Mouse (Mus musculus) Muller cell, postnatal 12 days (primary cell): ENCODE data around the gene D2hgdh.

Source experiments
- DNase-seq: peaks from one replicate; pipeline ENCODE4 v3.0.0-alpha.2; 2015; ENCODE audit errors: inconsistent ontology term

Gene D2hgdh

DNA sequence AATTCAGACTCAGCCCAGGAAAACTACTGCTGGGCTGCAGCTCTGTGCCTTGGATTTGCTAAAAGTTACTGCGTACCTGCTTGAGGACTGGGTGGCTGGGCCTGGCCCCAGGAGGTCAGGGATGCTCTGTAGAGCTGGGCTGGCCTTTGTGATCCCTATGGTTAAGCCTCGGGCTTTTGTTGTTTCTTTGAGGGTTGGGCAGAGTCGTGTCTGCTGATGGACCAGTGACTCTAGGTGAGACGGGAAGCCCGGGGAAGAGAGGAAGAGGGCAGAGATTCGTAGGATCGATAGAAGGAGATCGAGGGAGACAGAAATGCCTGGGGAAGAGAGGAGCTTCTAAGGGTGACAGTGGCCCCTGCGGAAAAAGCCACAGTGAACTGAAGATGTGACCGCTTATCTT is at the start of gene D2hgdh:
D2hgdh (plus strand) TSS at position 301 of the 400 bp plus-strand sequence.
- no peak for DNase-seq

DNA sequence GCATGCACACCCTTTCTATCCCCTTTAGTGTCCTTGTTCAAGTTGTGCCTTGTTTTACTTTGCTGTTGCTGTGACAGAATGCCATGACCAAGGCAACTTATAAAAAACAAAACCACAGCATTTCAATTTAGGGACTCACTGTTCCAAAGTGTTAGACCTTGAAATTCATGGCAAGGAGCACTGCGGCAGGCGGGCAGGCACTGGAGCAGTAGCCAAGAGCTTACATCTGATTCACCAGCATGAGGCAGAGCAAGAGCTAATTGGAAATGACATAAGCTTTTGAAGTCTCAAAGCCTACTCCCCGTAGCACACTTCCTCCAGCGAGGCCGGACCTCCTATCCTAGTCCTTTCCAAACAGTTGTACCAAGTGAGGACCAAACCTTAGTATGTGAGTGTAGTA is 48.0 kb upstream of the D2hgdh start:
- peak; percentile 84 for DNase-seq

DNA sequence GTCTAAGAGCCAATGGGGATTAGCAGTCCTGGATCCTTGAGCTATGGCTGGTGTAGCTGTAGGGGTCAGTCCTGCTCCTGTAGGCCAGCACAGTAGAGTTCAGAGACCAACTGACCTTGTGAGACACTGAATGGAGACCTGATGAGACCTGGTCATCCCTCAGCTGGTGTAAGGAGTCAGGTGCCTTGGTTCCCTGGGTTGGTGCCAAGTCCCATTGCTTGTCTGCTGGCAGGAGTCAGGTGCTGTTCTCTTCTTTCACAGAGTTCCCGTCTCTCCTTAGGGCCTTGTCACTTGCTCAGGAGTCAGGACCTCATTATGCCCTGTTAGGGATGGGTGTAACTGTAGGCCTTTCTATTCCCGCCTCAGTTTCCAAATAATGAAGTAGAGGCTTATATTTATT is 37.8 kb upstream of the D2hgdh start:
- DNase-seq: no peak

DNA sequence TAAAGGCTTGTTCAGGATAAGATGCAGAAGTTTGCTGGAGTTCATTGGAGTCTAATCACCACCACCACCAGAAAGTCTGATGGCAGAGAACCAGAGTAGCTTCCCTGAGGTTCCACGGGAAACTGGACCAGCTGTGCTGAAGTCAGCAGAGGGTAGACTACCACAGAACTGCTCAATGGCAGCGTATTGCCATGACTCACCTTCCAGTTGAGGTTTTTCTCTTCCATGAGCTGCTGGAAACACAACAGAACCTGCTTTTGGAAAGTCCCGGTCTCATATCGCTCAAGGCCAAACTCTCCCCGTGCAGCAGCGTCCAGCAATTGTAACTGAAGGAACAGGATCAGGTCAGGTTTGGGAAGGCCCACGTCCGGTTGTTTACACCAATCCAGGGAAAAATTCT is 30.2 kb upstream of the D2hgdh start:
- no peak for DNase-seq

DNA sequence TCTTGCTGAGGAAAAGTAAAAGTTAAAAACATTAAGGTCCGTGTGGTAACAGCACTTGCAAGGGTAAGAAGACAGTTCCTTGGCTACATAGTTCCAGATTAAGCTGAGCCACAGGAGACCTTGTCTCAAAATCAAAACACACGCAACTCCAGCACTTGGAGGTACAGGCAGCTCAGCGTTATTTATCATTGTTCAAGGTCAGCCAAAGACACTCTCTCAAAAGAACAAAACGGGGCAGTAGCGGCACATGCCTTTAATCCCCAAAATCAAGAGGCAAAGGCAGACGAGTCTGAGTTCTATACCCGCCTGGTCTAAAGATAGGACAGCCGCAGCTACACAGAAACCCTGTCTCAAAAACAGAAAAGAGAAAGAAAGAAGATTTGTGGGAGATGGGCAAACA is 28.8 kb upstream of the D2hgdh start:
- no peak for DNase-seq

DNA sequence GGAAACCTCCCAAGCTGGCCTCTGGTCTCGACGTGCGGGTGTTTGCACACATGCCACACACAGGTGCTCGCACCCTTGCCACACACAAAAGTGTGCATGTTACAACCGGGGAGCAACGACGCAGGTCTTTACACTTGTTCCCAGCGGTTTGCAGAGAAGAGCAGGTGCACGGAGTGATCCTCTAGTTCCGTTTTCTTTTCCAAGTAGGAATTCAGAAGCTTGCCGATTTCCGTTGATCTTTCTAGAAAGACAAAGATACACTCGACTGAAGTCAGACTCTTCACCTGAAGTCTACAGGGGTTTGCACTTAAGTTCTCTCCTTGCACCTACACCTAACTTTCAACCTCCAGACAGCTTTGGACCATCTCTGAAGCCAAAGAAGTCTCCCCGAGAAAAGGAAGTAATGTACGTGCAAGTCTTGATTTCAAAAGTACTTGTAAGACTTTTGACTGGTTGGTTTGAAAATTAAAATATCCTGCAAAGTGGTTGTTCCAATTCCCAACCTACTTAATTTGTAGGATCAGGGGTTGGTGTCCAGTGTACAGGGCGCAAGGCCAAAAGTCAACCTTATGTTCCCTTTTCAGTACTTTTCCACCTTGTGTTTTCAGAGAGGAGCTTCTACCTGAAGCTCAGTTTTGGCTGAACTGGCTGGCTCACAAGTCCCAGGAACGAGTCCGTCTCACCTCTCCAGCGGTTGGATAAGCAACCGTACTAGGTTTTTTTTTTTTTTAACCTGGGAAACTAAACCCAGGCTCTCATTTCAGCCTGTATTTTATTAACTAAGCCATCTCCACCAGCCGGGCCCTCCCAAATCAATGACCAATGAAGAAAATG is 23.8 kb upstream of the D2hgdh start:
- no peak for DNase-seq

DNA sequence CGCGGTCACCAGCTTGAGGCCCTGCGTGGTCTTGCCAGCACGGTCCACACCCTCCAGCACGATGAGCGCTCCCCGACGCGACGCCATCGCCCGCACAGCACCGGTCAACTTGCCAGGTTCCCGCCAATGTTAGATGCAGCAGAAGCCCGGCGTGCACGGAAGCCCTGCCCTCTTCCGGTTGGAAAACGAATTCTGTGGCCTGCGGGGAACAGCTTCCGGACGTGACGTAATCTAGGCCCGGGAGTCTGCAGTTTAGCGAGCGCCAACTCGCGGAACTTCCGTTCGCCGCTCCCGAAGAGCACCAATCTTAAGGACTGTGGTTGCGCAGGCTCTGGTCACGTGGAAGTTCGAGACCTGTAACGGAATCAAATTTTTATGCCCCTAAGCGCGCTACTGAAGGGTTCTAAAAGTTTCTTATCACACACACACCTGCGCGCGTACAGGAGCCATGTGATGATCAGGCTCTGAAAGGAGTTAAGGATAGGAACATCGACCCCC is 22.9 kb upstream of the D2hgdh start, which contains the start of gene Dtymk:
Dtymk (minus strand) TSS at position 194 of the 498 bp plus-strand sequence.
- DNase-seq: peak; percentile 92

DNA sequence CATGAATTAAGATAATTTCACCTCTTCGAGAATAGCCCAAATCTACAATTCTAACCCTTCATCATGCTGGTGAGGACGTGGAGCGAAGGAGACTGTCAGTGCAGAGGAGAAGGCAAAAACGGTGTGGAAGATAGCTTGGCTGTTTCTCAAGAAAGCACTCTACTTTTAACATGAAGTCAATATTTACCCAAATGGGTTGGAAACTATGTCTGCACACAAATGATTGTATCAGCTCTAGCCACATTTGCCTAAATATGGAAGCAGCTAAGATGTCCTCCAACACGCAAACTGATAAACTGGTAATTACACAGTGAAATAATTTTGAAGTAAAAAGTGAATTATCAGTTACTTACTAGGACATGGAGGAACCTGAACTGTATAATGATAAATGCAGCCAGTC is 21.9 kb upstream of the D2hgdh start:
- DNase-seq: no peak

DNA sequence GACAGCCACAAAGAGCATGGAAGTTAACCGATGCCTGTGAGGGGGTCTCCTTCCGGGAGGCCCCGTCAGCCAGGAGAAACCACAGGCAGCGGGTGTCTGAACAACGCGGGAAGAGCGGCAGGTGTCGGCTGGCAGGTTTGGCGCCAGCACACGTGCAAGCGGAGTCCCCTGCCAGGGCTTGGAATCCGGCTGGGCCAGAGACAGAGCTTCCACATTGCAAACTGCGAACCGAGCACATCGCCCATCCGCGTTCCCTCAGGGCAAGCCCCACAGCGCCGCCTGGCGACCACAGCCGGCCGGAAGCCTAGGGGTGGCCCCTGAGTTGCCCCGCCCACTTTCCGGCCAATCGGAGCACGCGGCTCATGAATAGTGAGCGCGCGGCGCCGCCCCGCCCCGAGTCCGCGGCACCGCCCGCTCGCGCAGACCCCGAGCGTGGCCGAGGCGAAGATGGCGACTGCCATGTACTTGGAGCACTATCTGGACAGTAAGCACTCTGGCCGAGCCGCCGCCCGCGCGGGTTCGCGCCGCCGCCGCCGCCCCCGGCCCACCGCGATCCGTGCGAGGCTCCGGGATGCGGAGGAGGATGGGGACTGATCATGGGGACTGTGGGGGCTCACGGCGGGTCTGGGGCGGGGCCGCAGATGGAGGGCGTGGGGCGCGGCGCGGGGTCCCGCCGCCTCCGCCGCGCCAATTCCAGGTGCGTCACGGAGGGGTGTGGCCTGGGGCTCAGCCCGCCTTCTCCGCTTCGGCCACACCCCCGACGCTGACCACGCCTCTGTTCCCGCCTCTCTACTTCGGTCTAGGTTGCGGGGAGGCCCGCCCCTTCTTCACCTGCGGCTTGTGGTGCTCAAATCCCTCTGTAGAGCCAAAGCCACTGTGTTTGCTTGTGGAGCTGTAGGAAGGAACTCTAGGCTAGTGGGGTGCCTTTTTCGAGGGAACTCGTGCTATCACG is 20.9 kb upstream of the D2hgdh start, which contains the start of gene Ing5:
Ing5 (plus strand) TSS at position 410 of the 952 bp plus-strand sequence.
- peak; percentile 99 for DNase-seq

DNA sequence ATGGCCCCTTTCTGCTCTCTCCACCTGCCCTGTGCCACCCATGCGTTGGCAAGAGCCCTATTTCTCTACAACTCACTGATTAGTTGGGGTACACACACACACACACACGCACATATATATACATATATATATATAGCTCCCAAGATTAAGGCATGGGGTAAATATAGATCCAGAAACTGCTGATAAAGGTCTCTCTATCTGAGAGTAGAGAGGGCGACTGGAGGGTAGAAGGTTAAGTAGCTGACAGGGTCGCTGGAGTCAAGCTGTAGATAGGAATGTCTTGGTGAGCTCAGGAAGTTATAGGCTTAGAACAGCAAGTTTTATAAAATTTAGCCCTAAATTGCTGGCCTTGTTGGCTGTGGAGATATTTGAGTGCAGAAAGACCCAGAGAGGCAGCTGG is 19.9 kb upstream of the D2hgdh start:
- no peak for DNase-seq

DNA sequence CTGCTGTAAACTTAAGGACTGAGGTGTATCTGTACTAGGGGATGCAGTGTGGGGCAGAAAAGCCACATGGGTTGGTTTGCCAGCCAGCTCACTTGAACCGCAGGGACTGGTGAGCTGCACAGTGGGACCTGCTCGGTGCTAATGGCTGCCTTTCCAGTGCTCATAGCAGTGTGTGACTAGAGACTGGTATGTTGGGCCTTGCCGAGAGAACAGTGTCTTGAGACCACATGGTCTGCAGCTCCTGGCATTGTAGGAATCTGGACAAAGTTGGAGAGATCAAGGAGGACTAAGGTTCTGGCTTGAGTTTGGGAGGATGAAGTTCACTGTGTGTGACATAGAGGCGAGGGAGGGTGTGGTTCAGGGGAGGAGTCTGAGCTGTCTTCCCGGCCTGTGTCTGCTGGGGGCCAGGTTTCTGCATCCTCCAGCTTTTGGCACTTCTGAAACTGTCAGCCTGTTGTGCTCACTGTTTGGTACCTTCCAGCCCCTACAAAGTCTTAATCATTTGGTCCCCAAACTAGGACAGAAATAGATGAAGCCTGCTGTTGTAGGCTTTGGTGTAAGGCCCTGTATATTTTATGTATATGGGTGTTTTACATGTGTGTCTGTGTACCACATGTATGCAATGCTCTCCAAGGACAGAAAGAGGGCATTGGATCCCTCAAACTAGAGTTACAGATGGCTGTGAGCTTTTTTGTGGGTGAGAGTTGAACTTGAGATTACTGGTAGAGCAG is 19.3 kb upstream of the D2hgdh start:
- no peak for DNase-seq

DNA sequence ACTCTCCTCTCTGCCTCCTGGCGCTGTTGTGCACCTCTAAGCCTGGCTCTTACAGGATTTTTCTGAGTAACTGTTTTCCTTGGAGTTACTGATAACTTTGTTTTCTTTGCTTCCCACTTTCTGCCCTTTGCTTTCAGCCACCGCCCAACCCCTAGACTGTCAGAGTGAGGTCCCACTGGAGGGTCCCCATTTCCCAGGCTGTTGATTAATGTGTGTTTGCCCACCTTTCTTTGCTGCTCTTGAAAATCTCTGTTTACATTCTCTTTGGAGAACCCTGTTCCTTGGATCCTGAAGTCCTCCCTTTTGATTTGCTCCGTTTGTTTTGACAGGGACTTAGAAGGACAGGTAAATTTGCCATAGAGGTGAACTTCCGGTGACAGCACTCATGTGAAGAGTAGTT is 15.8 kb upstream of the D2hgdh start:
- DNase-seq: no peak

DNA sequence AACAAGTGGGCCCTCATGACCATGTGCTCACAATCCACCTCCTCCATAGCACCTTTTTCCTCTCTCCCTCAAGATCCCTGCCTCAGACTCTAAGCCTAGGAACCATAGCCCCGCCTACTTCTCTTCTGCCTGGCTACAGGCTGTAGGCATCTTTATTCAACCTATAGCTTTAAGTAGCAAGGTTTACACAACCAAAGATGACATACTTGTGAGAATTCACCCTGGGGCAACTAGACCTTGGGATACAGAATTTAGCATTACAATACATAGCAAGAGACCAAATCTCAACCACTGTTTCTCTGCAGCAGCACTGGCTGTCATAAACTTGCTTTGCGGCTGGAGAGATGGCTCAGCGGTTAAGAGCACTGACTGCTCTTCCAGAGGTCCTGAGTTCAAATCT is 14.7 kb upstream of the D2hgdh start:
- no peak for DNase-seq

DNA sequence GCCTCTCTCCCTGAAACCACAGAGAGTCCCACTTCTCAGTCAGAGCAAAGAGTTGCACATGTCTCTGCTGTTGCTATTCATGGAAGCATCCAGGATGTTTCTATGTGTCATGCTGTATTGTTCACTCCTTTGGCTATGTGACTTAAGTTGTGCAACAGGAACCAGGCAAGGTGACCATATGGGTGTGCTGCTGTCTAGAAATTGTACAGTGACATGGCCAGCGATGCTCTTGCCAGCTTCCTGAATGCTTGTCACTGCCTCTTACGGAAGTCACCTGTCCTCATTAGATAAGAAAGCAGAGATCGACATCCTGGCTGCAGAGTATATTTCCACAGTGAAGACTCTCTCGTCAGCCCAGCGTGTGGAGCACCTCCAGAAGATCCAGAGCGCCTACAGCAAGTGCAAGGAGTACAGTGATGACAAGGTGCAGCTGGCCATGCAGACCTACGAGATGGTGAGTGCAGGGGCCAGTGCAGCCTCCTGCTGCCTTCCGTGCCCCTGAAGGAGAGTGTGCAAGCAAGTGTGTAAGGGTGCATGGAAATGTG is 13.1 kb upstream of the D2hgdh start:
- no peak for DNase-seq

DNA sequence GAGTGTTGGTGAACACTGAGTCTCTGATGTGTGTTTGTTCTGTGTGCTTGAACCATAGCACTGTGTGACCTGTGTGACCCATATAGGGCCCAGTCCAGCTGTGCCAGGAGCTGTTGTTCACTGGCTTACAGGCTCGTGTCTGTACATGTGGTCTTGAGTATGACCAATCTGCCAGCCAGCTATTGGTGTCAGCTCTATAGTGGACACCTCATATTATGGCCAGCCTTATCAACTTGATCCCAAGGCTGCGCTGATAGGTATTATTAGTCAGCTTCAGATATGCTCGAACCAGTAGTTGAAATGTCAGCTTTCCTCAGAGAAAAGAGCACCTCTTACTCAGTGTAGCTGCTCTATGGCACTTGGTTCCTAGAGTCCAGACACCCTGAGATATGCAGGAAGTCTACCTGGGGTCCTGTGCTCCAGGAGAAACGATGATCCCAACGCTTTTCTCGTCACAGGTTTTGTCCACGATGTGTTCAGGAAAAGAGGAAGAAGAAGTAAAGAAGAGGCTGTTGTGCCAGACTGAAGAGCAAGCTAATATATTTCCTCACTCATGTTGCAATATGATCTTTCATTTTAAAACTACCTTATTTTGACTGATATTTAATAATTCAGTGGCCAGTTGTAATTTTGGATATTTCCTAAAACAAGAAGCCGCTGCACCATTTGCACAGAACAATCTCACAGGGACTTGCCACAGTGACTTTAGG is 6.7 kb upstream of the D2hgdh start:
- DNase-seq: no peak

DNA sequence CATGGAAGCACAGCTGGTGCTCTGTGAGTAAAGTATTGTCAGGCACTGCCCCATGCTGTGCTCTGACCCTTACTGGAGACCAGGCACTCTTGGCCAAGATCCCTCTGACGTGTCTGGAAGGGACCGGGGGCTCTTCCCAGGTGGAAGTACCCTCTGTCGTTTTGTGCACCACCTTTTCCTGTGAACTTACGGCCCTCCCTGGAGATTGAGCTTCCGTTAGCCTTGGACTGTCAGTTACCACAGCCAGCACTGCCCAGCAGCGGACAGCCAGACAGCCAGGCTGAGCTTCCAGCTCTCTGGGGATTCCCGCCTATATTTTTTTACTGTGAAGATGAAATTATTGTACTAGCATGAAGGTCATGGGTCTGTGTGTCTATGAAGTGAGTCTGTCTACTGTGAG is 6.0 kb upstream of the D2hgdh start:
- no peak for DNase-seq

DNA sequence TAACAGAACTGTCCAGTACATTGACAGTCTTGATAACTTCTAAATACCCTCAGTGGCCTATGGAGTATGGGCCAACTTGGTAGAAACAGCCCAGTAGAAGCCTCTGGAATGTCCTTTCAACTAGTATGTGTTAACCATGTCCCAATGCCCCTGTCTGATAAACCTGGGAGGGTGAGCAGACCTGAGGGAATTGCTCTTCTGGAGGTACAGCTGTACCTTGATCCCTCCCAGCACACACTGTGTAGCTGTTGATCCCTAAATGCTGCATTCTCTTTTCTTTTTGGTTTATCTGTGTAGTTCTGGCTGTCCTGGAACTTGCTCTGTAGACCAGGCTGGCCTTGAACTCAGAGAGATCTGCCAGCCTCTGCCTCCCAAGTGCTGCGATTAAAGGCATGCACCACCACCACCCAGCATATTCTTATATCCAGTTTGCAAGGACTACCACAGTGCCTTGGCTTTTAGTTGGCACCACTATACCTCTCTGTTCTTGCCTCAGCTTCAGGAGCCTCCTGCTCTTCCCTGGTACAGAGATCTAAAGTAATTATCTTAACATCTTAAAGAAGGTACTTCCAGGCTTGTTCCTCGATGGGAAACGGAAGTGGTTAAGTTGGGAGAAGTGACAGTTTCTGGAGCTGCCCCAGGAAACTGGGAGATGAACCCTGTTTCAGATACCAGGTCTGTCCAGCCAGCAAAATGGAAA is 763 bp upstream of the D2hgdh start:
- no peak for DNase-seq

DNA sequence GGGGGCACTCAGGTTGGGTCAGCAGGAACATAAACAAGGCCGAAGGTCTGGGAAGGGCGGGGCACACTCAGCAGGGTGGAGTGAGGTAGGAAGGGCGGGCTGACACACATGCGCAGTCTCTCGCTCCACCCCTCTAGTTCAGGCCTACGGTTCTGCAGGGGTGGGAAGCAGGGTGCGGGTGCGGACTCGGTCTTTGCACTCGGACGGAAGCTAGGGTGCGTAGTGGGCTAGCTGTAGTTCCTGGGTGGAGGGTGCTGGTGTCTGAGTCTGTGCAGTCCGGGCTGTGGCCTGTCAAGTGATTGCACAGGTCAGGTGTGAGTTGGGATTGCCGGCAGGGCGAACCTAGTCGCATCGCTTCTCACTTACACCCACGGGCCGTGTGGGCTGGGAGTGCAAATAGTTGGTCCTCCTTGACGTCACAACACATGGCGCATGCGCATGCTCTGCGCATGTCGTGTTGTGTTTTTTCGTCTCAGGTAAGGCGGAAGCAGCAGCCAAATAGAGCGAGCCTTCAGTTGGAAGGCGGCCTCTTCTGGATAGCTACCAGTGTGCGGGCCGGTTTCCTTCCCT is 481 bp downstream of the D2hgdh start:
- DNase-seq: peak; percentile 94

DNA sequence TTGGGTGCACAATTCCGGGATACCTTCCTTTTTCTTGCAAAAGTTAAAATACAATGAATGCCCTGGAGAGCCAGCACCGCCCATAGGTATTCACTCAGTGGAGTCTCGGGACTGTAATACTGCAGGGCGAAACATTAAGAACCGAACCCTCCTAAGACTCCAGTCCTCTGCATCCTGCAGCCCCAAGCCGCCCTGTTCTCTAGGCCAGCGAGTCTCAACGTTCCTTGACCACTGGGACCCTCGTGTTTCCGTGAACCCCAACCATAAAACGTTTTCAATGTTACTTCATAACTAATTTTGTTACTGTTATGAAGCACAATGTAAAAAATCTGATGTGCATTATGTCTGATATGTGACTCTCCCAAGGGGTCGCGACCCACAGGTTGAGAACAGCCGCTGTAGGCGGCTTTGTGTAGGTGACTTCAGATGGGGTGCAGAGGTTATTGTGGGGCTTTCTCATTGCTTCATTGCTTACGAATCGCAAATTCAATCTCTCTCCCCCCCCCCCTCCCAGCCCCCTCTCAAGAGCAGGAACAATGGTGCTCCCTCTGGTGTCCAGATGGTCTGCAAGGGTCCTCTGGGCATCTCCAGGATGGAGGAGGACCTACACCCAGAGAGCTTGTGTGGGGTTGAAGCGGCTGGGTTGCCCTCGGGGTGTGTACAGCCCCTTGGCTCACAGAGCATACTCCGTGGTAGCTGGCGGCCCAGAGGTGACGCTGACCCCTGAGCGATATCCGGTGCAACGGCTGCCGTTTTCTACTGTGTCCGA is 1.2 kb downstream of the D2hgdh start:
- no peak for DNase-seq
